Mouse (Mus musculus) left cerebral cortex, postnatal 25 days (tissue): Measurements from ENCODE around the gene Atp2b2. TPM values are rescaled to one million over a fixed set of nuclear protein-coding genes. Genes with fewer than 3 reads are reported as not detected.

Experiments
- DNase-seq, 2 experiments: peaks; one replicate each; pipeline ENCODE4 v3.0.0; 2022; ENCODE audit warnings: low spot score in 2 of 2, mixed read lengths in 1 of 2
- intact Hi-C: fragments of 180-260 bp; cut with DNase I; formaldehyde crosslinking; loops from one replicate; pipeline ENCODE4 v1.15.1; 2025
- total RNA-seq, 2 experiments: library from RNA; stranded (reverse); gene quantifications; 2 replicates each; pipeline ENCODE4 v1.2.3; 2021

The Atp2b2 gene
- total RNA-seq, 2 experiments from 2014 or later = 695 to 754 TPM

DNA sequence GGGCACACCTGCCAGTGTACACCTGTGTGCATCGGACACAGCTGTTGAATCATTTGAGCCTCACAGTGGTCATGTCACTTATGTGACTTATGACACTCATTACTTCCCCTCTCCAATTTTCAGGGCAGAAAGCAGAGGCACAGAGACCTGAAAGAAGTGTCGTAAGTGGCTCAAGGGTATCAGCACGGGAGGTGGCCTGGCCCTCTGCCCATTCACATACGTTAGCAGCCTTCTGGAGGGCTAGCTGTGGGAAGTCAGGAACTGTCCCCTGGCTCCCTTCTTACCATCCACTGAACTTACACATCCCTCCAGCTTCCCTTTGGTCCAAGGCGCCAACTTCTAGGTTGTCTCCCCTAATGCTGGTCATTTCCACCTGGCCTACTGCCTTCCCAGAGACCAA, 132.6 kb downstream of the Atp2b2 start:
- DNase-seq = no peak
- intact Hi-C loops = no loop called here

DNA sequence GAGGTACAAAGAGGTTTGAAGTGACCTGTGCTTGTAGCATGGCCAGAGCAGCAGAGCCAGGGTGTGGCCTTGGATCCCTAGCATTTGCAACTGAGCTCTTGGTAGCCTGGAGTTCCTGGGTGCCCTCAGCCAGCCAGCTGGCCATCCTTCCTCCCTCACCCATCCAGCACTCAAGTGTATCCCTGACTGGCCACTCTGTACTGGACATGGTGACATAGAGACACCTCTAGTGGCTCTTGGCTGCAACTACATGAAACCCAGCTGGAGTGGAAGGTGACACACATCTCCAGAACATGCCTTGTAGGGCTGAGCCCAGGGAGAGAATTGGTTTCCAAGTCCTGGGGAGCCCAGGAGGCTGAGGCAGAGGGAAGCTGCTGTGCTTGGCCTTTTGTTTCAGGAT, 134.3 kb downstream of the Atp2b2 start:
- no peak for DNase-seq
- intact Hi-C loops = no loop called here

DNA sequence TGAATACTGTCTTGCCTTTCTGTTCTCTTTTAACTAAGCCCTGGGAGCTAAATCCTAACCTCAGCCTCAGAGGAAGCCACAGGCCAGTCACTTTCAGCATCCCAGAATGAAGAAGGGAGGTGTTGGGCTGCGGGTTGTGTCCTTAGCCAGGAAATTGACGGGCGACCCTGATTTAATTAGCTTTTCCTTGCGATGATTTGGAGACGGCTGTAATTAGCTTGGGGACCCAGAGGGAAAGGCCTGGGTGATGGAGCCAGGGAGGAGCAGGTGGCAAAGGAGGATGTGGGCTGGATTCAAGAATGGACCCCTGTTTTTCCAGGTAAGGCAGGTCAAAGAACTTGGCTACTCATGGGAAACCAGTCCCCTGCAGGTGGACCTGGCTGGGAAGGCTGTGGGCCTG, 138.0 kb downstream of the Atp2b2 start:
- DNase-seq = no peak
- intact Hi-C loops = no loop called here

DNA sequence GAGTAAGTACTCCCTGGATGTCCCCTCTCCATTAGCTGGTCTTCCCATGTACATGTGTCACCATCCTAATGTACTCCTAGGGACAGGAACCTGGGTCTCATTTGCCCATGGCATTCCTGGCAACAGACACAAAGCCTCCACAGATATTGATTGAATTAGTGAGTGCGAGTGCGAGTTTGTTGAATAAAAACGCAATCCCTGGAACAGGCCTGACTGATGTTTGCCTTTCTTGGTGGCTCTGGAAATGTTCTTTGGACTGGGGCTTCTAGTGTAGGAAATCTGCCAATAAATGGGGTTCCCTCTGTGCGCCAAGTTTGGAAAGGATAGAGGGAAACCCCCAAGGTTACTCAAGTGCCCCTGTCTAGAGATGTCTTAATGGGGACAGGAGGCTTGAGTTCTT, 146.4 kb downstream of the Atp2b2 start:
- intact Hi-C loops = no loop called here
- no peak for DNase-seq

DNA sequence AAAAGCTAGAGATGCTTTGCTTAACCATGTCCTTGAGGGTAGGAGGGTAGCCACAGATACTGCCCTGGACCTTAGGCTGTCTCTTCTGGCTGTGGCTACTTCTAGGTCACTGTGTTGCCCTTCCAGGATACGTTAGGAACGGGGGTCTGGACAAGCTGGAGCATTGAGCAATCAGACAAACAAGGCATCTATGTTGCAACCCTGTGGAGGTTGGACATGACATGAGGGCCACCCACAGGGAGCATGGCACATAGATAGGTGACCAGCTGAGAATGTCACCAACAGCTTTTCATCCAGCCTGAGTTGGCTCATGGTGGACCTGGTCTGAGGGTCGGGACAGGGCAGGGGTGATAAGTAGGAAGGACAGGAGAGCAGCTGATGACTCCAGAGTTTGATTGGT, 148.4 kb downstream of the Atp2b2 start:
- DNase-seq = no peak
- intact Hi-C loops = no loop called here

DNA sequence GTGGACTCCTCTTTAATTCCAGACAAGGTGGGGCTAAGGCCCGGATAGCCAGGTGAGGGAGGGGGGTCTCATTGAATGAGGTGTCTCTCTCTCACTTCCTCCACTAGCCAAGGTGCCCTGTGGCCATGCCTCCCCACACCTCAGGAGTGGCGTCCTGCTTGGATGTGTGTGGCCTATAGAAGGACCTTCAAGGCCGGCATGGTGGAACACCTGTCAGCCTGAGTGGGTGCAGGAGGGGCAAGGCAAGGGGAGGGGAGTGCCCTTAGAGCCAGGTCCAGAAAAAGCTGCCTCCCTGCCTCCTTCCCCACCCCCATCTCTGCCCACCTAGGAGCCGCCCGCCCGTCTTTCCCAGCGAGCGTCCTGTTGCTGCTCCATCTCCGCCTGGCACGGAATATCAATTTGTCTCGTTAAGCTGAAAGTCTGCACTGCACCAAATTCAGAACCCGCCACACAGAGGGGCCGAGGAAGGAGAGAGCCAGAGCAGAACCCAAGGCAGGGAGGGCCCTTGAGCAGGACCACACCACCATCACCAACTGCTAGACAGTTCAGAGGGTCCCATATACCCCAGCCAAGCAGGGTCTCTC, 150.2 kb downstream of the Atp2b2 start:
- DNase-seq = no peak
- intact Hi-C loops = no loop called here

DNA sequence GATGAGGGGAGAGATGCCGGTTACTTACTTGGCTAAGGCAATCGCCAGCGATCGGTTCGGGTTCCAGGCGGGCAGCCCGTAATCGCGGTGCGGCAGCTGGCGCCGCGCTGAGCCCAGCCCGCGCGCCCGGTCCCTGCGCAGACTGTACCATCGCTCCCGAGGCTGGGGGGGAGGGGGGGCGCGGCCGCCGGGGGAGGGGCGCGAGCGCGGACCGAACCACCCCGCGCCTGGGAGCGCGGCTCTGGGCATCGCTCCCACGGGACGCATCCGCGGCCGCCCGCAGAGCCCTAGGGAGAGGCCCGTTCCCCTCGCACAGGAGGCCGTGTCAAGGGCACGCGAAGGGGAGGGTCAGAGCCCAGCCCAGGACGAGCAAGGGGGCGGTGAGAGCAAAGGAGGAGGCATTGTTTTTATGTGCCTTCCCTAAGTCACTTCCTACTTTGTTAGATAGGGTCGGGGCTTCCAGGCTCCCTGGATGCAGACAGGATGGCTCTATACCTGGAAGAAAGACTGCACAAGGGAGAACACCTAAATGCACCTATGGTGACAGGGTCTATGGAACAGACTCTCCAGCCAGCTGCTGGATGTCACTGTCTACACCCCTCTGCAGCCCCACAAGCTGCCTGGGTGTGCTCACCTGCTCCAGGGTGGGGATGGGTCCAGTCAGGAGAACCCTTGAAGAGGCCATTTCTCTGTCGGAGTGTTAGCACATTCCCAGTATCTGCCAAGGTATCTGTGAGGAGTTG, 151.0 kb downstream of the Atp2b2 start:
- peak; percentile 71 to 77 for DNase-seq
- intact Hi-C loops = no loop called here

DNA sequence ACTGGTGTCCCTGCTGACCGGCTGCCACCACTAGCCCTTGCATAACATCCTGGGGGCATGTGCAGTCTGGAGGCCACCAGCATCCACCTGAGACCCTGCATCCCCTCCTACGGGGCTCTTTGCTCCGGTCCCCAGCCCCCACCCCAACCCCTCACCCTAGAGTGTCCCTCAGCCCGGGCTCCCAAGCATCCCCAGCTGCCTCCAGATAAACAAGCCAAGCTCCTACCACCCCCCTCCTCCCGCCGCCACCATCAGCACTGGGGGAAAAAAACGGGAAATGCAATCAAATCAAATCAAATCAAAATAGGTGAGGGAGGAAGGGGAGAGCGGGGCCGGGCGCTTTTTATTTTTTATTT, 151.6 kb downstream of the Atp2b2 start:
- intact Hi-C loops = no loop called here

DNA sequence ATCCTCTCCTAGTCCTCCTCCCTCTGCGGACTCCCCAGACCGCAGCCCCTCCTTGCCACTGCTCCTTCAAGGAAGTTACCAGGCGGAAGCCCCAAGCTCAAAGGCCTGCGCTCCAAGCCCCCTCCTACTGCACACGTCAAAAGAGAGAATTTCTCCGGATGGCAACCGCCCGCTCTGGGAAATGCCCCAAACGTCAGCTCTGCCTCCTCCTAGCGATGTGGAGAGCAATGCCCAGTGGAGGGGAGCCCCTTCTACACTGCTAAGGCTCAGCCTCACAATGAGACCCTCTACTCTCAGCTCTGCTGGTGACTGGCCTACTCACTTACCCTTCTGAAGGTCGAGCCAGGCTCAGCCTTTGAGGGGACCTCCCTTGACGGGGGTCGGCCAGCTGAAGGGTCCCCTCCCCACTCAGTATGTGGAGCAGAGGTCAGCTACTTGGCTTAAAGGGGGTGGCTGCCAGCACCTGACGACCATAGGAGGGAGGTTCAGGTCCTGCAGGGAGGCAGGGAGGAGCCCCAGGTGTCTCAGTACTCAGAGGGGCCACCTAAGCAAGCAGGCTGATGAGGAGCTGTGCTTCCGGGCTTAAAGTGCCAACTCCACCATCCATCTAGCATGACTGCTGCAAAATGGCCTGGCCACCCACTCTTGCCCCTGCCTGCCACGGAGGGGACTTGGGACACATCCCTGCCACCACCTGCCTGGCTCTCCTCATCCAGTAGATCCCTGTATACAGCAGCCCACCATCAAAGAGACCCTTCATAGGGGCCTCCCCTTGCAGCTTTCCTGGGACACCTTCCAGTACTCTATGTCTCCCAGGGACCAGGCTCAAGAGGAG, 152.2 kb downstream of the Atp2b2 start:
- peak; percentile 57 to 65 for DNase-seq
- intact Hi-C loops = no loop called here

More for the DNA sequence above, 151.6 kb downstream of the Atp2b2 start:
- DNase-seq = no peak

DNA sequence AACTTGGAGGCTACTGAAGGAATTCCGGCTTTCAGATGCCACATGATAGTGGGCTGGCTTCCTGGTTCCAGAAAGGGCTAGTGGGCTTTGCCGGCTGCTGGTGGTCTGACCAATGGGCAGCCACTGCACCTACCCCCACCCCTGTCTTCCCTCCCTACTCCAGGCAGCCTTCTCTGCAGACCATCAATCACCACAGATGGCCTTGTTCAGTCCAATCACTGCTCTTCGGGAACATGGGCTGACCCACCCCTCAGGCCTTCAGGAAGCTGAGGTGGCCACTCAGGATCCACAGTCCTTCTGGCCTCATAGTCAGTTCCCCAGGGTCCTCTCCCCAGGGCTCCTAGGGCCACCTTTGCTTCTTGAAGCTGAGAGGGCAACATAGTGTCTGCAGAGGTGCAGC, 153.2 kb downstream of the Atp2b2 start:
- no peak for DNase-seq
- intact Hi-C loops = no loop called here

DNA sequence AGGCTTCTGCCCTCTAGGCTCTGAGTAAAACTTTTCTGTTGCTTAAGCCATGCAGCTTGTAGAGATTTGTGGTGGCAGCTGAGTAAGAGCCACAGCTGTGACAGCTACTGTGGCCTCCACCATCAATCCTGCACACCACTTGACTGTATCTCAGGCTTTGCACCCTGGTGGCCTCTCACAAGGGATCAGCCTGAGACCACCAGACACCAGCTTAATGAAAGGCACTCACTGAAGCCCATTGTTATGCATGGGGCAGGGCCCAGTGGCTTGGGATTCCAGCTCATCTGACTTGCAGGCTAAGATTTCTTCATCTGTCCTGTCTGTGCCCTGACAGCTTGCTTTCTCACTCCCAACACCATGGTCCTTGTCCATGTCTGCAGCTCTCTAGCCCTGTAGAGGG, 155.5 kb downstream of the Atp2b2 start:
- intact Hi-C loops = no loop called here
- no peak for DNase-seq

DNA sequence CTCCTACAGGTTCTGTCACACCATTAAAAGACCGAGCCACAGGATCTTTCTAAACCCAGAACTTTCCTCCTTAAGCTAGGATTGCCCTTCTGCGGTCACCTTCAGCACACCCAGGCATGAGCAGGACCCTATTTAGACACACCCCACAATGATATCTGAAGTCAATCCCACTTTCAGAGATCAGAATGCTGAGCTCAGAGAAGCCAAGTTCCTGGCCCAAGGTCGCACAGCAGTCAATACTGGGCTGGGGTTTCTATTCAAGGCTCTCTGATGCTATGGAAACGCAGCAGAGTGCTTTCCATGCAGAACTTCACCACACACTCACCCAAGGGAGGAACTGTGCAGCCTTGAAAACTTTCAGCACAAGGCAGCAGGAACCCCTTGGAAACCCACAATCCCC, 157.6 kb downstream of the Atp2b2 start:
- DNase-seq = no peak
- intact Hi-C loops = no loop called here

DNA sequence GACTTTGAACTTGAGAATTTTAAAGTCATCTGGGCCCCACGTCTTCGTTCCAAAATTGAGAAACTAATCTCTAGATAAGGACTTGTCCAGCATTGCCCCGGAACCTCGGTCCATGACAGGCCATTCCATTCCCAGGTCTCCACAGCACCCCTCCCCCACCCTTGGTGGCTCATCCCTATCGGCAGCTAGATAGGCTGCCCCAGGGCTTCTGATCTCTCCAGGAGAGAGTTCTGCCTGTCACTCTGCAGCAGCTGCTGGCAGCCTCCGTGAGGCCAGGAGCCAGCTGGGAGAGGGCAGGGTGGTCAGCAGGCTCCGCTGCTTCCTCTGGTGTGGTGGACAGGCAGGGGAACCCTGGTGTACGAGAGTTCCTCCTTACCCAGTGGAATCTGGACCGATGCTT, 159.2 kb downstream of the Atp2b2 start:
- no peak for DNase-seq
- intact Hi-C loops = no loop called here

DNA sequence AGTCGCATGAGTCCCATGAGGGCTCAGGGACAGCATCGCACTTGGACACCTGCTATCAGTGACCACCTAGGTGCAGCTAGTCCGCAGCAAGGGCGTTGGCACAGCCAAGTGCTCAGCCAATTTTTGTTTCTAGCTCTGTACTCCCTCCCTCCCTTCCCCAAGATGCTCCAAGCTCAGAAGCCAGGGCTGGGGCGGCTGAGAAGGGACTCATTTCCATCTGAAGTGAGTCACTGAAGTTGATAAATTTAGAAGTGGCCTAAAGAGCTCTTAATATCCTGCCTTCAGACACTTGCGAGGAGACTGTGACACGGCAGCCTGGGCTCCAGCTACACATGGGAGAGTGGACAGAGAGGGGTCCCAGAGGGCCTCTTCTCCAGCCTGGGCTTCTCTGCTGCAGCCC, 160.0 kb downstream of the Atp2b2 start:
- intact Hi-C loops = no loop called here
- DNase-seq = peak in 1 of 2 experiments; percentile 87

DNA sequence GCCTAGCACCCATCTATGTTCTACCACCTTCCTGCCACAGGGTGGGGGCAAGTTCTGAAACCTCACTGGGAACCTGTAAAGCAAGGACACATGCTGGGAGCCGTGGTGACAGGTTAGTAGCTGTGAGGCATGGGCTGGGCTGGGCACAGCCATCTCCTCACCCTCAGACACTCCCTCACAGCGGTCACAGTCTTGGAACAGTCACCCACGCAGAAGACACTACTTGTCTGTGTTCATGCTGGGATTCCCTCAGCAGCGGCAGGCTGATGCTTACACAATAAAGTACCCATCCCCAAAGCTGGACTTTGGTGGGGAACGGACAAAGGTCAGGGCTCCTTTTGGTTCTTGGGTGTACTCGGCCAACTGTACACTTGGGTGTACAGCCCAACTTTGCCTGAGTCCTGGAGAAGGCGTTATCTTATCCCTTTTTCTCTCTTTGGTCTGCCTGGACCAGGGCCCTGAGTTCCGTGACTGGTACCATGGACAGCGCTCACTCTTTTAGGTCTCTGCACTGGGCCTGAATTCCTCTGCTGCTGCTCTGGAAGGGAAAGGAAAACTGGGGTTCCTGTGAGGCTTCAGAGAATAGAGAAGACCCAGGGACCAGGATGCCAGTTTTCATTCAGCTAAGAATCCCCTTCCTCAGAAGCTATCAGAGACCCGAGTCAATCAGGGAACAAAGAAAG, 160.7 kb downstream of the Atp2b2 start:
- intact Hi-C loops = no loop called here

DNA sequence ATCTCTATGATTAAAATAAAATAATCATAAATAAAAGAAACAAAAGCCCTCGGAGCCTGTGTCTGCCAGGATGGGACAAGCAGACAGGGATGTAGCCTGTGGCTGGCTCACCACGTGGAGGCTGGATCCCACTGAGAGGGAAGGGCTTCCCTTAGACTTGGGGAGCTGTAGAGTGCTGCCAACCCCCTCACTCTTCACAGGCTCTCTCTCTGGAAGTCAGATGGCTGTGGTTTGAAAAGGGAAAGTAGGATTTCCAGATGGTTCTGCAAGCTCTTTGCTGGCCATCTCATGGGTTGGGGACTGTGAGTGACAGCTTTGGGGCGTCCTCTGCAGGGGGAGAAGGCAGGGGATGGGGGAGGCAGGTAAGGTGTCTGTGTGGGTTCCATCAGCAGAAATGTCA, 163.0 kb downstream of the Atp2b2 start:
- DNase-seq = peak in 1 of 2 experiments; percentile 68
- intact Hi-C loops = no loop called here

More for the DNA sequence above, 160.7 kb downstream of the Atp2b2 start:
- peak in 1 of 2 experiments; percentile 59 for DNase-seq

DNA sequence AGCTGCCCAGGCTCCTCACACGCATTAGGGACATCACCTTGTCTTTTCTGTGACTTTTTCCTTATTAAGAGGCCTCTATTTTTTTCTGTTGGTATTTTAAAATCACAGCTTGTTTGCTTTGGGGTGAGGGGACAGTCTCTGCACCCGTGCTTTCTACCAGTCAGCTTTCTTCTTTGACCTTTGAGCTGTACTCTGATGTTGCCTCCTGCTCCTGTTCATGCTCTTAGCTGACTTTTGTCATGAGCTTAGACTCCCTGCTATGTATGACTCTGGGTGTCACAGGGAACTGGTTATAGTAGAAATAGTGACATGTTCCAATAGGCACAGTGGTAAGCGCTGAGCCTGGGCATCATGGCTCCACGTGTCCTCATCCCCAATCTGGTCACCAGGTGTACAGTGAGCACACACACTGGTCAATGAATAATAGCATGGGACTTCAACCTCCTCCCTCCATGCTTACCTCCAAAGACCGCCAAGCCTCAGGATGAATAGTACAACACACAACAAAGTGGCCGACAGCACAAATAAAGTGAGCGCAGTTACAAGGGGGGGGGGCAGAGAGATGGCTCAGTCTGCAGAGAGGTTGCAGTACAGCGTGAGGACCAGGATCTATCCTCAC, 163.8 kb downstream of the Atp2b2 start:
- intact Hi-C loops = no loop called here
- DNase-seq = no peak

DNA sequence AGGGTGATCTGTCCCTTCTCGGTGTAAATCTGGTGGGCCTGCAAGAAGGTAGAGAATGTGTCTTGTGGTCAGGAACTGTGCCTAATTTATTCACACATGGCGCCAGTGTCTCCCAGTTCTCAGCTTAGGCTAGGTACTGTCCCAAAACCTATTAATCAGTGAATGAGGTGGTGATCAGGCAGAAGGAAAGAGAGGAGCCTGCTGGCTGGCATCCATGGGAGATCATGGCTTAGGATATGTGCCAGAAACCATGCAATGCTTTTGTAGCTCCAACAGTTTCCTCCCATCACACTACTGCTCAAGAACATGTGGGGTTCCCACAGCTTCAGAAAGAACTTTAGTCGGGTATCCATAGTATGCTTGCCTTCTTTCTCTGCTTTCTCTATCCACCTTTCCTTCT, 165.8 kb downstream of the Atp2b2 start:
- intact Hi-C loops = no loop called here
- no peak for DNase-seq

DNA sequence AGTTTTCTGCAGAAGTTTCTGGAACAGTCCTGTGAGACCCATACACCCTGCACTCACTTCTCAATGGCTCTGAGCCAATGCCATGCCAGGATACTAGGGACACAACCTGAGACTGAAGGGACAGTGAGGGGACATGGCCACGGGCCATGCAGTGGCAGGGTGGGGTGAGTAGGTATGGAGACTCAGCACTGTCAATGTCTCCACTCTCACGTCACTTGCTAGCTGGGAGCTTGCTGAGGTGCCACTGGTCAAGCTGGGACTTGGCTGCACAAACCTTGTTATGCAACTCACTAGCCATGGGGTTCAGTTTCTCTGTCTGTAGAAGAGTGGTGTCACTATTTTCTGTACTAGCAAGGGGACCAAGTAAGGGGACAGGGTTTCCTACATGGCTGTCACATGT, 167.2 kb downstream of the Atp2b2 start:
- intact Hi-C loops = no loop called here
- no peak for DNase-seq

DNA sequence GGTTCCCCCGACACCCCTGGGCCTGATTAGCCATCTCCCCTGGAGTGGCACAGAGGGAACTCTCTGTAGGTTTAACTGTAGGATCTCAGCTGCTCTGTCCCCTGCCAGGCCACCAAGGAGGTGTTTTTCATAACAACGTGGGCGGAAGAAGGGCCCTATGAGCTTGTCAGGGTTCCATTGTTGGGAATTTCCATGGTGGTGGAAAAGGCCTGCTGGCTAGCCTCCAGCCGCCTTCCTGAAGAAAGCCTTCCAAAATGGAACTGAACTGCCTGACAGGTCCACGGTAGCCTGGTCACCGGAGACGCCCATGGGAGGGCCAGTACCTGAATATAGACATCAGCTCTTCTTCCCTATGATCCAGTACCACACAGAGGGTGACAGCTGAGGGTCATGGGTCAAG, 169.8 kb downstream of the Atp2b2 start:
- peak in 1 of 2 experiments; percentile 44 for DNase-seq
- intact Hi-C loops = no loop called here
